8 mouse cellular contexts compared by ENCODE assay signal in genomic region chr4:123750152-123750651, GRCm38 (mm10). TPM values are rescaled to one million over a fixed set of nuclear protein-coding genes. Genes with fewer than 3 reads are reported as not detected.
DNase-seq lines count a peak whose midpoint lies in the region; ATAC-seq and TF ChIP-seq lines count a peak whose summit lies in the region.

Akirin1 (minus strand) TSS chr4:123750345.

- peak; percentile 99 for ATAC-seq in forebrain, embryonic 15.5 days (replicated peaks)
- peak; percentile 95 for ATAC-seq in neutrophil, adult 5-6 weeks (ENCODE audit: extremely low read depth, insufficient number of reproducible peaks, low FRiP score, poor library complexity, severe bottlenecking)

- intact Hi-C loops in heart, postnatal 25 days (cut with DNase I) = no loop called here

- peak within 1 kb of the TSS; percentile 60 for H3K4me2 ChIP-seq in forebrain, embryonic 15.5 days (replicated peaks)

- no peak for TF ChIP-seq CTCF in lung, adult 2 months (IDR thresholded peaks at IDR 0.05; ENCODE audit: insufficient read depth, low read length)

- WGBS in forebrain, embryonic 15.5 days = under 1% methylated on average over 46 of the region's 46 CpGs
- under 1% methylated on average over 46 of the region's 46 CpGs for WGBS in lung, adult 2 months

- H3K36me3 ChIP-seq in forebrain, embryonic 15.5 days = no peaks in the 10 kb centered on the region

- peaks cover 36% of the 10 kb centered on the region for H3K4me1 ChIP-seq in forebrain, embryonic 15.5 days
- H3K4me1 ChIP-seq in lung, adult 2 months (ENCODE audit: control insufficient read depth, insufficient read depth, low read length) = peaks cover 11% of the 10 kb centered on the region

- H3K9ac ChIP-seq in forebrain, embryonic 15.5 days (replicated peaks) = peak within 1 kb of the TSS; percentile 95

- DNase-seq in ES-CJ7 (ENCODE audit: low read depth, low spot score) = peak; percentile 95
- DNase-seq in cerebellum, adult 11 months = peak; percentile 99
- DNase-seq in heart, postnatal 25 days (ENCODE audit: low spot score) = peak; percentile 95
- peak; percentile 96 to 98 for DNase-seq in layer of hippocampus, adult 18-20 months (ENCODE audit: low spot score in 2 of 2)
- peak; percentile 98 for DNase-seq in lung, adult 2 months
- peak; percentile 94 for DNase-seq in thymus, adult 18-20 months

- H3K9me3 ChIP-seq in forebrain, embryonic 15.5 days = no peaks in the 10 kb centered on the region

- TF ChIP-seq POLR2A in lung, adult 2 months (IDR thresholded peaks at IDR 0.05; ENCODE audit: borderline replicate concordance, extremely low read depth, low read depth, low read length) = peak; percentile 86

- peak within 1 kb of the TSS; percentile 94 for H3K27ac ChIP-seq in forebrain, embryonic 15.5 days (replicated peaks)

- H3K27me3 ChIP-seq in forebrain, embryonic 15.5 days = no peaks in the 10 kb centered on the region

- peak within 1 kb of the TSS; percentile 98 for H3K4me3 ChIP-seq in forebrain, embryonic 15.5 days
- H3K4me3 ChIP-seq in lung, adult 2 months (replicated peaks; ENCODE audit: extremely low read depth, low read depth, low read length) = peak within 1 kb of the TSS; percentile 80

RNA-seq across cellular contexts. Expression of gene Akirin1, which starts in this region (rescaled TPM):
- polyA plus RNA-seq in forebrain, embryonic 15.5 days (2015; fragmentation: Nextera tagmentation; extraction: Ambion mirVana) = 77.1 and 78.8 TPM in 2 replicates
- 10 to 100 TPM; 23.2 to 25.4 TPM for total RNA-seq in heart, postnatal 25 days (2021)
- total RNA-seq in layer of hippocampus, adult 18-20 months (2021) = 10 to 100 TPM; 53.8 to 61.3 TPM
- 23.6 and 27.8 TPM in 2 replicates for polyA plus RNA-seq in lung, adult 2 months (2012; rRNA removed)
- 72.3 and 78.8 TPM in 2 replicates for total RNA-seq in neutrophil, adult 5-6 weeks (2017)

Comparison
In these comparisons a context has a peak if more than half of its experiments do, and no peak if none do; other contexts are left out.
1. Peak in every context shown above with its lines: DNase-seq, ATAC-seq, H3K4me3 ChIP-seq and H3K27ac ChIP-seq.